Mouse (Mus musculus) CD4-positive, CD25-positive, alpha-beta regulatory T cell, adult 2 months (primary cell): ENCODE data around the gene Krtap4-1.

Experiments used
- DNase-seq: peaks from one replicate; pipeline ENCODE4 v3.0.0-alpha.2; 2012; ENCODE audit warnings: low read depth, low spot score

Krtap4-1 gene

GRCm38 (mm10) chr11:99585096-99585495 is 42.9 kb downstream of the Krtap4-1 start:
- no peak for DNase-seq

- DNase-seq = no peak
Measured at GRCm38 (mm10) chr11:99583245-99583704, 44.8 kb downstream of the Krtap4-1 start, which contains the start of gene Krtap1-4. Krtap1-4 (minus strand) TSS chr11:99583654.

- no peak for DNase-seq
Measured at GRCm38 (mm10) chr11:99581564-99581963, 46.5 kb downstream of the Krtap4-1 start.

- DNase-seq = no peak
Measured at GRCm38 (mm10) chr11:99581051-99581450, 47.0 kb downstream of the Krtap4-1 start.

- DNase-seq = no peak
Measured at GRCm38 (mm10) chr11:99580636-99581035, 47.4 kb downstream of the Krtap4-1 start, which contains the start of gene Krtap1-5. Krtap1-5 (minus strand) TSS chr11:99581016.
